Mouse (Mus musculus) limb, embryonic 14.5 days (tissue): ENCODE data around the gene Klhl18. TPM values are rescaled to one million over a fixed set of nuclear protein-coding genes. Genes with fewer than 3 reads are reported as not detected.

Source experiments
- ATAC-seq: fragments of 200-750 bp; cut with Nextera tagmentation; 2 replicates; pipeline ENCODE4 v1.8.0; 2017; ENCODE audit warnings: low read depth, moderate number of reproducible peaks, moderate TSS enrichment; ENCODE audit not compliant: low FRiP score
- DNase-seq: peaks from one replicate; pipeline ENCODE4 v3.0.0-alpha.2; 2015; ENCODE audit warnings: low spot score
- H3K27ac ChIP-seq: fragments of 300-500 bp; sonication (generic); replicated peaks from 2 replicates; pipeline ENCODE4 v1.5.1; 2014; ENCODE audit warnings: low read depth, mild to moderate bottlenecking, low read length, moderate library complexity, mixed read lengths
- H3K27me3 ChIP-seq: fragments of 300-500 bp; sonication (generic); 2 replicates; pipeline ENCODE4 v1.6.1; 2014; ENCODE audit warnings: low read length, mixed read lengths; ENCODE audit not compliant: control insufficient read depth, insufficient read depth
- H3K36me3 ChIP-seq: fragments of 300-500 bp; sonication (generic); 2 replicates; pipeline ENCODE4 v1.6.1; 2014; ENCODE audit warnings: mild to moderate bottlenecking, low read length, moderate library complexity, mixed read lengths; ENCODE audit not compliant: control insufficient read depth, insufficient read depth
- H3K4me1 ChIP-seq: fragments of 300-500 bp; sonication (generic); 2 replicates; pipeline ENCODE4 v1.6.1; 2014; ENCODE audit warnings: antibody characterized with exemption, low read length, mixed read lengths; ENCODE audit not compliant: control insufficient read depth, insufficient read depth
- H3K4me2 ChIP-seq: fragments of 300-500 bp; sonication (generic); replicated peaks from 2 replicates; pipeline ENCODE4 v1.6.1; 2014; ENCODE audit warnings: low read depth, mild to moderate bottlenecking, low read length, moderate library complexity; ENCODE audit not compliant: severe bottlenecking
- H3K4me3 ChIP-seq: fragments of 300-500 bp; sonication (generic); replicated peaks from 2 replicates; pipeline ENCODE4 v1.5.1; 2014; ENCODE audit warnings: low read length
- H3K9ac ChIP-seq: fragments of 300-500 bp; sonication (generic); 2 replicates; pipeline ENCODE4 v1.6.1; 2014; ENCODE audit warnings: mild to moderate bottlenecking, low read depth, low read length, moderate library complexity; ENCODE audit not compliant: severe bottlenecking
- H3K9me3 ChIP-seq: fragments of 300-500 bp; sonication (generic); 2 replicates; pipeline ENCODE4 v1.6.1; 2016; ENCODE audit warnings: low read length; ENCODE audit not compliant: control insufficient read depth
- POLR2A ChIP-seq: fragments of 200-500 bp; IDR thresholded peaks from 2 replicates; pipeline ENCODE4 v1.8.0; 2012; ENCODE audit warnings: inconsistent platforms, mild to moderate bottlenecking, moderate library complexity, borderline replicate concordance; ENCODE audit not compliant: insufficient read depth, insufficient read length; ENCODE audit errors: extremely low read depth
- WGBS: fragments of 180-500 bp; shearing (Covaris S2); extraction: QIAGEN DNeasy Blood & Tissue Kit; methylation state at CpG from one replicate; pipeline ENCODE4 v1.1.7; 2014; 5-methylcytosine and 5-hydroxymethylcytosine counted together
- polyA plus RNA-seq, 2 experiments: library from polyadenylated mRNA; depleted of rRNA in 1 of 2; stranded (reverse) in 1 of 2; unstranded in 1 of 2; fragments of >200 nt; fragmentation: Nextera tagmentation in 1 of 2; extraction: Ambion mirVana in 1 of 2; gene quantifications; 2 replicates each; pipeline versions ENCODE4 v1.2.1 to v1.2.3; 2012 to 2014

The Klhl18 gene
- polyA plus RNA-seq, 2 experiments, result 11.0 to 21.0 TPM

GRCm38 (mm10) chr9:110419511-110420112, 56.9 kb downstream of the Klhl18 start, which contains the start of gene Ngp:
Gene Ngp (plus strand): TSS chr9:110419747.
- WGBS, result 87% methylated on average over 12 of the region's 12 CpGs
- Histone ChIP-seq H3K36me3 (no peaks in the 10 kb centered on the region), H3K4me1 (no peaks in the 10 kb centered on the region), H3K27ac (no peak within 1 kb of the TSS), H3K9ac (no peak within 1 kb of the TSS), H3K4me2 (no peak within 1 kb of the TSS), H3K27me3 (no peaks in the 10 kb centered on the region), H3K4me3 (no peak within 1 kb of the TSS), H3K9me3 (no peaks in the 10 kb centered on the region)
- no peak for ATAC-seq
- DNase-seq, result no peak
- no peak for TF ChIP-seq POLR2A

GRCm38 (mm10) chr9:110413785-110414184, 62.7 kb downstream of the Klhl18 start:
- no peaks in the 10 kb centered on the region for H3K36me3 ChIP-seq
- H3K27me3 ChIP-seq, result no peaks in the 10 kb centered on the region
- H3K4me2 ChIP-seq, result no peak overlapping the region
- H3K4me3 ChIP-seq, result no peak overlapping the region
- H3K27ac ChIP-seq, result no peak overlapping the region
- H3K4me1 ChIP-seq, result no peaks in the 10 kb centered on the region
- DNase-seq (peak; percentile 47), ATAC-seq (no peak)
- no peak for TF ChIP-seq POLR2A
- no peaks in the 10 kb centered on the region for H3K9me3 ChIP-seq
- WGBS, result 53% methylated on average over 9 of the region's 9 CpGs
- no peak overlapping the region for H3K9ac ChIP-seq

- Histone ChIP-seq H3K9me3 (no peaks in the 10 kb centered on the region), H3K4me2 (no peak overlapping the region), H3K4me1 (no peaks in the 10 kb centered on the region), H3K36me3 (no peaks in the 10 kb centered on the region), H3K27ac (no peak overlapping the region), H3K9ac (no peak overlapping the region), H3K27me3 (no peaks in the 10 kb centered on the region), H3K4me3 (no peak overlapping the region)
- no peak for TF ChIP-seq POLR2A
- 74% methylated on average over 7 of the region's 7 CpGs for WGBS
- DNase-seq, result no peak
- ATAC-seq, result no peak
Observed at GRCm38 (mm10) chr9:110412926-110413325, 63.6 kb downstream of the Klhl18 start.

GRCm38 (mm10) chr9:110410908-110411887, 65.3 kb downstream of the Klhl18 start:
- WGBS, result 47% methylated on average over 6 of the region's 6 CpGs
- peak; percentile 83 for DNase-seq
- H3K4me2 ChIP-seq, result no peak overlapping the region
- H3K9me3 ChIP-seq, result no peaks in the 10 kb centered on the region
- no peak for TF ChIP-seq POLR2A
- no peaks in the 10 kb centered on the region for H3K36me3 ChIP-seq
- ATAC-seq, result no peak
- H3K27me3 ChIP-seq, result no peaks in the 10 kb centered on the region
- peaks cover 7% of the 10 kb centered on the region for H3K4me1 ChIP-seq
- H3K4me3 ChIP-seq, result no peak overlapping the region
- H3K27ac ChIP-seq, result no peak overlapping the region
- H3K9ac ChIP-seq, result no peak overlapping the region

GRCm38 (mm10) chr9:110408099-110408773, 68.3 kb downstream of the Klhl18 start, which contains the start of gene Ptpn23:
Gene Ptpn23 (minus strand): TSS chr9:110408213.
- peaks cover 7% of the 10 kb centered on the region for H3K4me1 ChIP-seq
- DNase-seq (peak; percentile 96), ATAC-seq (peak; percentile 97)
- under 1% methylated on average over 27 of the region's 39 CpGs for WGBS
- peak within 1 kb of the TSS; percentile 86 for H3K27ac ChIP-seq
- H3K27me3 ChIP-seq, result no peaks in the 10 kb centered on the region
- peak; percentile 86; the same call in 1 of the 2 replicates for TF ChIP-seq POLR2A
- H3K9me3 ChIP-seq, result no peaks in the 10 kb centered on the region
- H3K4me2 ChIP-seq, result peak within 1 kb of the TSS; percentile 83
- peaks cover 11% of the 10 kb centered on the region for H3K36me3 ChIP-seq
- peak within 1 kb of the TSS; percentile 70 for H3K4me3 ChIP-seq
- H3K9ac ChIP-seq, result peak within 1 kb of the TSS; percentile 87
